Mouse (Mus musculus) midbrain, embryonic 12.5 days (tissue): ENCODE results near the gene Tas2r135. TPM values are rescaled to one million over a fixed set of nuclear protein-coding genes. Genes with fewer than 3 reads are reported as not detected.

Experiments used
- ATAC-seq: fragments of 200-750 bp; cut with Nextera tagmentation; 2 replicates; pipeline ENCODE4 v1.8.0; 2017; ENCODE audit warnings: low read depth, moderate TSS enrichment, moderate library complexity; ENCODE audit not compliant: low FRiP score
- H3K27ac ChIP-seq: fragments of 300-500 bp; sonication (generic); replicated peaks from 2 replicates; pipeline ENCODE4 v1.5.1; 2016; ENCODE audit warnings: mild to moderate bottlenecking
- H3K27me3 ChIP-seq: fragments of 300-500 bp; sonication (generic); 2 replicates; pipeline ENCODE4 v1.6.1; 2016; ENCODE audit warnings: mild to moderate bottlenecking
- H3K36me3 ChIP-seq: fragments of 300-500 bp; sonication (generic); 2 replicates; pipeline ENCODE4 v1.6.1; 2016
- H3K4me1 ChIP-seq: fragments of 300-500 bp; sonication (generic); 2 replicates; pipeline ENCODE4 v1.6.1; 2016
- H3K4me2 ChIP-seq: fragments of 300-500 bp; sonication (generic); replicated peaks from 2 replicates; pipeline ENCODE4 v1.6.1; 2016; ENCODE audit warnings: mild to moderate bottlenecking, moderate library complexity
- H3K4me3 ChIP-seq: fragments of 300-500 bp; sonication (generic); 2 replicates; pipeline ENCODE4 v1.5.1; 2016; ENCODE audit warnings: mild to moderate bottlenecking
- H3K9ac ChIP-seq: fragments of 300-500 bp; sonication (generic); replicated peaks from 2 replicates; pipeline ENCODE4 v1.6.1; 2016; ENCODE audit warnings: mild to moderate bottlenecking, moderate library complexity
- H3K9me3 ChIP-seq: fragments of 300-500 bp; sonication (generic); 2 replicates; pipeline ENCODE4 v1.6.1; 2016; ENCODE audit warnings: mild to moderate bottlenecking
- WGBS: fragments of 180-500 bp; shearing (Covaris S2); methylation state at CpG from one replicate; pipeline ENCODE4 v1.1.7; 2016; 5-methylcytosine and 5-hydroxymethylcytosine counted together
- polyA plus RNA-seq: library from polyadenylated mRNA; unstranded; fragments of >200 nt; fragmentation: Nextera tagmentation; extraction: Ambion mirVana; gene quantifications from 2 replicates; pipeline ENCODE4 v1.2.1, GENCODE M21; 2016

Tas2r135 gene
- polyA plus RNA-seq, 1 experiment from 2014 or later, result not detected

- Histone ChIP-seq H3K27ac (no peak overlapping the region), H3K4me2 (no peak overlapping the region), H3K4me1 (peaks cover 18% of the 10 kb centered on the region), H3K9me3 (no peaks in the 10 kb centered on the region), H3K9ac (no peak overlapping the region), H3K4me3 (no peak overlapping the region), H3K27me3 (peaks cover 49% of the 10 kb centered on the region), H3K36me3 (no peaks in the 10 kb centered on the region)
- WGBS, result 77% methylated on average over 6 of the region's 6 CpGs
- ATAC-seq, result no peak
Measured at GRCm38 (mm10) chr6:42376504-42377019, 28.7 kb upstream of the Tas2r135 start.

GRCm38 (mm10) chr6:42377280-42377679 lies 28.0 kb upstream of the Tas2r135 start:
- no peak for ATAC-seq
- Histone ChIP-seq H3K9ac (no peak overlapping the region), H3K27ac (no peak overlapping the region), H3K4me3 (no peak overlapping the region), H3K9me3 (no peaks in the 10 kb centered on the region), H3K36me3 (no peaks in the 10 kb centered on the region), H3K4me2 (no peak overlapping the region), H3K27me3 (peaks cover 43% of the 10 kb centered on the region), H3K4me1 (peaks cover 18% of the 10 kb centered on the region)
- WGBS, result 61% methylated on average over 5 of the region's 5 CpGs

DNA sequence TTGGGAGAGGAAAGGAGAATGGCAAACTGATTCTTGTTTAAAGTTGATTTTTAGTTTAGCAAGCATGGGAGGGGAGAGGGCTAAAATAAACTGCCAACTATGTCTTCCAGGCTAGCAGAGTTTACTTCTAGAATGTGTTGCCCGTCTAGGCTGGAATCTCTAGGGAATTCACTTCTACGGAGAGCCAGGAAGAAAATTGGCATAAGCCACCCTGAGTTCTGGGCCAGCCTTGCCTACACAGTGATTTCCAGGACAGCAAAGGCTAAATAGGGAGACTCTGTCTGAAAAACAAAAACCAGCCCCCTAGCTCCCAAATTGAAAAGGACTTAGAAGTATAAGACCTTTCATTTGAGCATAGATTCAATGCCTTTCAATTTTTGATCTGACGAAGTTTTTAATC lies 25.7 kb upstream of the Tas2r135 start:
- Histone ChIP-seq H3K4me3 (no peak overlapping the region), H3K27me3 (peaks cover 34% of the 10 kb centered on the region), H3K9ac (no peak overlapping the region), H3K9me3 (no peaks in the 10 kb centered on the region), H3K4me2 (no peak overlapping the region), H3K36me3 (no peaks in the 10 kb centered on the region), H3K4me1 (0 out of 2 replicates have a peak, but pooled peaks cover 3% of the 10 kb centered on the region), H3K27ac (no peak overlapping the region)
- ATAC-seq, result no peak
- 36% methylated on average over 3 of the region's 3 CpGs for WGBS

GRCm38 (mm10) chr6:42380416-42381144 lies 24.7 kb upstream of the Tas2r135 start:
- Histone ChIP-seq H3K4me1 (0 out of 2 replicates have a peak, but pooled peaks cover 3% of the 10 kb centered on the region), H3K27ac (no peak overlapping the region), H3K36me3 (no peaks in the 10 kb centered on the region), H3K9ac (no peak overlapping the region), H3K27me3 (peaks cover 24% of the 10 kb centered on the region), H3K4me2 (no peak overlapping the region), H3K4me3 (no peak overlapping the region), H3K9me3 (no peaks in the 10 kb centered on the region)
- 1% methylated on average over 8 of the region's 8 CpGs for WGBS
- no peak; the same call in 1 of the 2 replicates for ATAC-seq

- H3K4me3 ChIP-seq, result no peak overlapping the region
- H3K27me3 ChIP-seq, result peaks cover 17% of the 10 kb centered on the region
- no peak for ATAC-seq
- H3K36me3 ChIP-seq, result no peaks in the 10 kb centered on the region
- no peak overlapping the region for H3K27ac ChIP-seq
- H3K4me2 ChIP-seq, result no peak overlapping the region
- no peak overlapping the region for H3K9ac ChIP-seq
- WGBS, result 46% methylated on average over 2 of the region's 2 CpGs
- H3K4me1 ChIP-seq, result 0 out of 2 replicates have a peak, but pooled peaks cover 3% of the 10 kb centered on the region
- H3K9me3 ChIP-seq, result no peaks in the 10 kb centered on the region
Measured at GRCm38 (mm10) chr6:42381221-42381620, 24.0 kb upstream of the Tas2r135 start.

GRCm38 (mm10) chr6:42381916-42382381 lies 23.3 kb upstream of the Tas2r135 start:
- 81% methylated on average over 9 of the region's 9 CpGs for WGBS
- ATAC-seq, result no peak

DNA sequence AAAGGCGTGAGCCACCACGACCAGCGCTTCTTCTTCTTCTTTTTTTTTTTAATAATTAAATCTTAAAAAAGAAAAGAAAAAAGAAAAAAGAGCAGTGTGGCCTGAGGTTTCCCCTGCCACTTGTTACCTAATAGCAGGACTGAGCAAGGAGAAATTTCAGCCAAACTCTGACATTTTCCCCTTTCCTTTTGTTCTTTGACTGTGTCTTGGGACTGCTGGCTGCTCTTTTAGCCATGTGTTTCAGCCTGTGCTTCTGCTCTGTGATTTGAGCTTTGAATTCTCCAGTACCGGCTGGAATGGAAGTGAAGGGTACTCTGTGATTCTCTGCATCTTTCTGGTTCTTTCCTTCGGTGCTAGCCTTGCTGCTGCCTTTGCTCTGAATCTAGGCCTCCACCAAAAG lies 21.9 kb upstream of the Tas2r135 start:
- H3K27ac ChIP-seq, result no peak overlapping the region
- 0 out of 2 replicates have a peak, but pooled peaks cover 3% of the 10 kb centered on the region for H3K4me1 ChIP-seq
- no peak overlapping the region for H3K4me2 ChIP-seq
- H3K36me3 ChIP-seq, result no peaks in the 10 kb centered on the region
- H3K9ac ChIP-seq, result no peak overlapping the region
- H3K9me3 ChIP-seq, result no peaks in the 10 kb centered on the region
- WGBS, result 88% methylated on average over 5 of the region's 5 CpGs
- no peak overlapping the region for H3K4me3 ChIP-seq
- H3K27me3 ChIP-seq, result peaks cover 9% of the 10 kb centered on the region; the same call in 1 of the 2 replicates
- ATAC-seq, result no peak

More at GRCm38 (mm10) chr6:42381916-42382381, 23.3 kb upstream of the Tas2r135 start:
- Histone ChIP-seq H3K4me3 (no peak overlapping the region), H3K4me2 (no peak overlapping the region), H3K27me3 (peaks cover 10% of the 10 kb centered on the region; the same call in 1 of the 2 replicates), H3K9ac (no peak overlapping the region), H3K27ac (no peak overlapping the region), H3K9me3 (no peaks in the 10 kb centered on the region), H3K36me3 (no peaks in the 10 kb centered on the region), H3K4me1 (0 out of 2 replicates have a peak, but pooled peaks cover 3% of the 10 kb centered on the region)

DNA sequence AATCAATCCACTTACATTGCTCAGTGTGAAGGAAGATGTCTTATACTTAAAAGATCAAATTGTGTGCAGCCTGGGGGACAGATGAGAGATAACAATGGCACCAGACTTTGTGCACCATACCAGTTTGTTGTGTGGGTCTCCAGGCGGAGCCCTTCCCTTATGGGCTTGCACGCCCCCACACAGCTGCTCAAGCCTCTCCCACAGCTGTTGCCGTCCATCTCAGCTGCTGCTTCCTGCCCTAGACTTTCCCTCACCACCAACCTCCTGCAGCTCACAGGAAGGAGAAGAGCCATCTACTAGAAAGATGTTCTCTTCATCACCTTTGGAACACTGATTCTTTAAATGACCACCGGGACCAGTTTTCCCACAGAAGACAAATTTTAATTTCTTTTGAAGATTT lies 19.6 kb upstream of the Tas2r135 start:
- Histone ChIP-seq H3K4me2 (no peak overlapping the region), H3K27ac (no peak overlapping the region), H3K4me3 (no peak overlapping the region), H3K4me1 (0 out of 2 replicates have a peak, but pooled peaks cover 2% of the 10 kb centered on the region), H3K27me3 (0 out of 2 replicates have a peak, but pooled peaks cover 6% of the 10 kb centered on the region), H3K9ac (no peak overlapping the region), H3K36me3 (no peaks in the 10 kb centered on the region), H3K9me3 (no peaks in the 10 kb centered on the region)
- WGBS, result 88% methylated on average over 4 of the region's 4 CpGs
- ATAC-seq, result no peak

- no peak overlapping the region for H3K4me2 ChIP-seq
- H3K27me3 ChIP-seq, result no peaks in the 10 kb centered on the region
- ATAC-seq, result no peak
- no peak overlapping the region for H3K9ac ChIP-seq
- no peaks in the 10 kb centered on the region for H3K9me3 ChIP-seq
- no peak overlapping the region for H3K27ac ChIP-seq
- no peaks in the 10 kb centered on the region for H3K4me1 ChIP-seq
- WGBS, result 54% methylated on average over 2 of the region's 2 CpGs
- no peak overlapping the region for H3K4me3 ChIP-seq
- H3K36me3 ChIP-seq, result no peaks in the 10 kb centered on the region
Measured at GRCm38 (mm10) chr6:42391796-42392330, 13.4 kb upstream of the Tas2r135 start.

GRCm38 (mm10) chr6:42395960-42396809 lies 9.0 kb upstream of the Tas2r135 start:
- no peak overlapping the region for H3K4me2 ChIP-seq
- no peak overlapping the region for H3K27ac ChIP-seq
- no peaks in the 10 kb centered on the region for H3K4me1 ChIP-seq
- H3K4me3 ChIP-seq, result no peak overlapping the region
- no peaks in the 10 kb centered on the region for H3K27me3 ChIP-seq
- WGBS, result 76% methylated on average over 9 of the region's 9 CpGs
- no peaks in the 10 kb centered on the region for H3K36me3 ChIP-seq
- no peak overlapping the region for H3K9ac ChIP-seq
- no peak for ATAC-seq
- no peaks in the 10 kb centered on the region for H3K9me3 ChIP-seq

GRCm38 (mm10) chr6:42397041-42397657 lies 8.1 kb upstream of the Tas2r135 start:
- Histone ChIP-seq H3K4me2 (no peak overlapping the region), H3K9ac (no peak overlapping the region), H3K27me3 (no peaks in the 10 kb centered on the region), H3K9me3 (no peaks in the 10 kb centered on the region), H3K4me3 (no peak overlapping the region), H3K27ac (no peak overlapping the region), H3K4me1 (no peaks in the 10 kb centered on the region), H3K36me3 (no peaks in the 10 kb centered on the region)
- no peak for ATAC-seq
- 67% methylated on average over 3 of the region's 3 CpGs for WGBS
